Mouse (Mus musculus) CH12.LX (cell line): ENCODE results near the gene Sned1.

Source experiments
- CTCF ChIP-seq, 2 experiments: IDR thresholded peaks in 1 of 2; conservative IDR thresholded peaks in 1 of 2; 2 replicates each; pipeline ENCODE4 v1.5.1; 2011 to 2012; ENCODE audit warnings: low read depth in 2 of 2, low read length in 2 of 2, improper control_type of control experiment in 1 of 2, inconsistent platforms in 1 of 2, mild to moderate bottlenecking in 1 of 2, moderate library complexity in 1 of 2
- IRF4 ChIP-seq: IDR thresholded peaks from 2 replicates; pipeline ENCODE4 v1.6.1; 2014; ENCODE audit warnings: low read depth, mild to moderate bottlenecking, inconsistent platforms, low read length, improper control_type of control experiment
- JUN ChIP-seq: IDR thresholded peaks from 2 replicates; pipeline ENCODE4 v1.6.1; 2011; ENCODE audit warnings: low read depth, mild to moderate bottlenecking, low read length, improper control_type of control experiment, moderate library complexity; ENCODE audit not compliant: insufficient read depth
- JUND ChIP-seq: conservative IDR thresholded peaks from 2 replicates; pipeline ENCODE4 v1.6.1; 2011; ENCODE audit warnings: low read depth, low read length, improper control_type of control experiment
- MAFK ChIP-seq: IDR thresholded peaks from 2 replicates; pipeline ENCODE4 v1.6.1; 2011; ENCODE audit warnings: low read length, improper control_type of control experiment; ENCODE audit not compliant: insufficient replicate concordance
- POLR2A ChIP-seq: IDR thresholded peaks from 2 replicates; pipeline ENCODE4 v1.6.1; 2011; ENCODE audit warnings: low read depth, mild to moderate bottlenecking, improper control_type of control experiment, low read length

DNA sequence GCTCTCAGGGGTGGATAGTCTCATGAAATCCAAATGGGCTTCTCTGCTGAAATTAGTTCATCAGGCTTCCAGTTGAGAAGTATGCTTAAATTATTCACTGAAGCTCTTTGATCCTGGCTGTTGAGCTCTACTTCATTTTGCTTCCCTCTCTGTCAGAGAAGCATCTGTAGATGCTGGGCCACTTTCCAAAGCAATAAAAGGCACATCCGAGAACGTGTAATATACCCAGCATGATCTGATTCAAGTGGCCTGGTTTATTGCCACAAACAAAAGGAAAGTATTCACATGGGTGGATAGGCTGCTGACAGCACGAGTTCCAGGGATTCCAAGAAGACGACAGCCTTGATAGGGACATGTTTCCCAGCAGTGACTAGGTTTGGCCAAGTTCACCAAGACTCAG lies 114.1 kb downstream of the Sned1 start:
- no peak for TF ChIP-seq POLR2A
- no peak for TF ChIP-seq JUN
- no peak for TF ChIP-seq CTCF (conservative IDR thresholded peaks at IDR 0.05 in 1 of 2, IDR thresholded peaks at IDR 0.05 in 1 of 2; ENCODE audit: low read depth in 2 of 2, low read length in 2 of 2)
- no peak for TF ChIP-seq MAFK
- no peak for TF ChIP-seq JUND
- TF ChIP-seq IRF4, result no peak
